Mouse (Mus musculus) megakaryocyte progenitor cell, adult 5-6 weeks (primary cell): ENCODE data around the gene Grm8. TPM values are rescaled to one million over a fixed set of nuclear protein-coding genes. Genes with fewer than 3 reads are reported as not detected.

ENCODE experiments used
- ATAC-seq: replicated peaks from 2 replicates; pipeline ENCODE4 v1.8.0; 2016; ENCODE audit warnings: mild to moderate bottlenecking, moderate TSS enrichment, inconsistent platforms; ENCODE audit not compliant: poor library complexity
- total RNA-seq, 2 experiments: library from RNA; stranded (forward) in 1 of 2; stranded (reverse) in 1 of 2; fragments of 157-497, 149-512 nt in 1 of 2; fragments of 200-1000 nt in 1 of 2; gene quantifications; 2 replicates each; pipeline versions ENCODE4 v1.2.3 to v1.2.4; 2015 to 2017

Grm8 gene
- total RNA-seq, 2 experiments from 2014 or later = not detected

- no peak for ATAC-seq
Measured at GRCm38 (mm10) chr6:27314273-27315009, 820.5 kb downstream of the Grm8 start.

GRCm38 (mm10) chr6:27310401-27310800 lies 824.6 kb downstream of the Grm8 start:
- no peak for ATAC-seq

GRCm38 (mm10) chr6:27305351-27305750 lies 829.6 kb downstream of the Grm8 start:
- ATAC-seq = no peak

- ATAC-seq = no peak
Measured at GRCm38 (mm10) chr6:27264972-27265371, 870.0 kb downstream of the Grm8 start.

GRCm38 (mm10) chr6:27262611-27263010 lies 872.4 kb downstream of the Grm8 start:
- ATAC-seq = no peak

GRCm38 (mm10) chr6:27240416-27240815 lies 894.6 kb downstream of the Grm8 start:
- no peak for ATAC-seq

GRCm38 (mm10) chr6:27239968-27240367 lies 895.0 kb downstream of the Grm8 start:
- ATAC-seq = no peak
